Mouse (Mus musculus): ENCODE measurements around the gene Rccd1. TPM values are rescaled to one million over a fixed set of nuclear protein-coding genes. Genes with fewer than 3 reads are reported as not detected.

The Rccd1 gene
- polyA plus RNA-seq, 1 experiment from 2014 or later = 15.1 TPM

DNA sequence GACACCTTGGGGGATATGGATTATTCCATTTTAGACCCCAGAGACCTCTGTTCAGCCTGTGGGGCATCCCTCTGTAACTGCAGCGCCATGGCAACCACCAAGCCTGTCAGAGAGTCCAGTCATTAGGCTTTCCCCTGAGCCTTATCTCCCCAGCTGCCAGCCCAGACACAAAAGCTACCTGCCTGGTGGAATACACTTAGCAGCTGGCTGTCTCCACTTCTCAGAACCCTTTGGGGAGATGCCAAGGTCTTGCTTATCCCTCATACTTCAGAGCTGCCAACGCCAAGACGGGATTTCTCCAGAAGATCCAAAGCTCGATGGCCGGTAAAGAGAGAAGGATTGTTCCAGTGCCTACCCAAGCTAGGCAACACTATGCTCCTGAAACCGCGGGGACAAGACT, 17.5 kb upstream of the Rccd1 start:
- peaks cover 23% of the 10 kb centered on the region; the same call in 1 of the 2 replicates for H3K4me1 ChIP-seq (ENCODE audit: control insufficient read depth, insufficient read depth, low read length)
- H3K36me3 ChIP-seq (ENCODE audit: control insufficient read depth, insufficient read depth, low read length) = no peaks in the 10 kb centered on the region; the same call in 1 of the 2 replicates
- H3K9ac ChIP-seq (replicated peaks; ENCODE audit: low read depth, low read length) = no peak overlapping the region
- H3K4me2 ChIP-seq (replicated peaks; ENCODE audit: low read depth, low read length) = no peak overlapping the region
- no peaks in the 10 kb centered on the region for H3K27me3 ChIP-seq (ENCODE audit: control insufficient read depth, insufficient read depth, low read length)
- H3K27ac ChIP-seq (ENCODE audit: low read length) = no peak overlapping the region
- no peak overlapping the region for H3K4me3 ChIP-seq (ENCODE audit: low read depth, low read length)
- 72% methylated on average over 7 of the region's 7 CpGs for WGBS
- H3K9me3 ChIP-seq (ENCODE audit: control insufficient read depth, low read depth, low read length) = no peaks in the 10 kb centered on the region
- no peak for ATAC-seq (ENCODE audit: insufficient number of reproducible peaks, insufficient read depth, low FRiP score, low read depth)

DNA sequence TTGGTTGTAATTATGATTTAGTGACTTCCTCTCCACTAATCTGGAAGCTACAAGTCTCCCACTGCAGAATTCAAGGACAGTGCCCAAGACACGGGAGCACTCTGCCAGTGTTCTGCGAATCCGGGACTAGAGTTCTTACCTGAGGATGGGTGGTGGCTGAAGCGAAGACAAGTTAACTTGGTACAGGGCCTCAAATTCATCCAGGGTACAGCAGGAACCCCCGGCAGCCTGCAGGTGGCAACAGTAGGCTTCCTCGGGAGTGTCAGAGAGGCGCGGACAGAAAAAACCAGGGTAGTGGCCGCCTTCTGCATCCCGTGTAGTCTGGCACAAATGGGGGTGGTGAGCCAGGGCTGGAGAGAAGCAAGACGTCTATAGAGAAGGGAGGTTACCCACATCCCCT, 16.5 kb upstream of the Rccd1 start, which contains the start of gene Unc45a:
Gene Unc45a (minus strand): TSS at position 213 of the 400 bp plus-strand sequence.
- peak within 1 kb of the TSS; percentile 48 for H3K4me3 ChIP-seq (ENCODE audit: low read depth, low read length)
- peaks cover 10% of the 10 kb centered on the region for H3K36me3 ChIP-seq (ENCODE audit: control insufficient read depth, insufficient read depth, low read length)
- peak; percentile 62 for ATAC-seq (ENCODE audit: insufficient number of reproducible peaks, insufficient read depth, low FRiP score, low read depth)
- peak within 1 kb of the TSS; percentile 89 for H3K27ac ChIP-seq (ENCODE audit: low read length)
- peaks cover 23% of the 10 kb centered on the region; the same call in 1 of the 2 replicates for H3K4me1 ChIP-seq (ENCODE audit: control insufficient read depth, insufficient read depth, low read length)
- peak within 1 kb of the TSS; percentile 34 for H3K9ac ChIP-seq (replicated peaks; ENCODE audit: low read depth, low read length)
- no peaks in the 10 kb centered on the region for H3K9me3 ChIP-seq (ENCODE audit: control insufficient read depth, low read depth, low read length)
- 5% methylated on average over 11 of the region's 11 CpGs for WGBS
- no peaks in the 10 kb centered on the region for H3K27me3 ChIP-seq (ENCODE audit: control insufficient read depth, insufficient read depth, low read length)
- peak within 1 kb of the TSS; percentile 78 for H3K4me2 ChIP-seq (replicated peaks; ENCODE audit: low read depth, low read length)

DNA sequence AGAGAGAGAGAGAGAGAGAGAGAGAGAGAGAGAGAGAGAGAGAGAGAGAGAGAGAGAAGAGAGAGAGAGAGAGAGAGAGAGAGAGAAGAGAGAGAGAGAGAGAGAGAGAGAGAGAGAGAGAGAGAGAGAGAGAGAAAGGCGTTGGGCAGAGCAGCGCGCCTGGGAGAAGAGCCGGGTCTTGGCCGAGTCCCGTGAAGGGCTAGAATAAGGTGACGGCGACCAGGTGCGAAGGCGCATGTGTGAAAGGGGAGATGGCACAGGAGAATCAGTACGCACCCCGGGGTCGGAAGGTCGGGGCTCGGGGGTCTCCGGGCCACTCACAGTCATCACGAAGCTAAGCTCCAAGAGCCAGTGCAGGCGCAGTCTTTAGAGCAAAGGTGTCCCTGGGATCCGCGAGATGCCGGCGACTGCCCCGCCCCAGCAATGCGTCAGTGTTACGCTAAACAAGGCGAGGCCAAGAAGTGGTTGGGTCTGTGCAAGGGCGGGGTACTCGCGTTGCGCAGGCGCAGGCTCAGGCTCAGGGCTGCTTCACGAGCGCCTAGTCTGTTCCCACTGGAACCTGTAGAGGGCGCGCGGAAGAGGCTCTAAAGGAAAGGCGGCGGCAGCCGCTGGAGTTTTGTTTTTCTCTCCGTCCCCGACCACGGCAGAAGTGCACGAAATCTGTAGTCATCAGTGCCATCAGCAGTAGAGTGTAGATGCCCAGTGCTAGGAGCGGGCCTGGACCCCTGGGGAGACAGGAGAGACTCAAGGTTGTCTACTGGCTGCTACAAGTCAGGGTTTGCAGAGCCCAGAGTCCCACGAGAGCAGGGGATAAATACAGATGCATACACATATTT, 15.8 kb upstream of the Rccd1 start:
- Histone ChIP-seq H3K27me3 (ENCODE audit: control insufficient read depth, insufficient read depth, low read length) (no peaks in the 10 kb centered on the region), H3K27ac (ENCODE audit: low read length) (peak overlapping the region; percentile 89), H3K36me3 (ENCODE audit: control insufficient read depth, insufficient read depth, low read length) (peaks cover 18% of the 10 kb centered on the region), H3K4me2 (replicated peaks; ENCODE audit: low read depth, low read length) (peak overlapping the region; percentile 78), H3K9ac (replicated peaks; ENCODE audit: low read depth, low read length) (peak overlapping the region; percentile 53), H3K9me3 (ENCODE audit: control insufficient read depth, low read depth, low read length) (no peaks in the 10 kb centered on the region), H3K4me3 (ENCODE audit: low read depth, low read length) (peak overlapping the region; percentile 48), H3K4me1 (ENCODE audit: control insufficient read depth, insufficient read depth, low read length) (peaks cover 23% of the 10 kb centered on the region; the same call in 1 of the 2 replicates)
- peak; percentile 97 for ATAC-seq (ENCODE audit: insufficient number of reproducible peaks, insufficient read depth, low FRiP score, low read depth)
- WGBS = under 1% methylated on average over 45 of the region's 45 CpGs

DNA sequence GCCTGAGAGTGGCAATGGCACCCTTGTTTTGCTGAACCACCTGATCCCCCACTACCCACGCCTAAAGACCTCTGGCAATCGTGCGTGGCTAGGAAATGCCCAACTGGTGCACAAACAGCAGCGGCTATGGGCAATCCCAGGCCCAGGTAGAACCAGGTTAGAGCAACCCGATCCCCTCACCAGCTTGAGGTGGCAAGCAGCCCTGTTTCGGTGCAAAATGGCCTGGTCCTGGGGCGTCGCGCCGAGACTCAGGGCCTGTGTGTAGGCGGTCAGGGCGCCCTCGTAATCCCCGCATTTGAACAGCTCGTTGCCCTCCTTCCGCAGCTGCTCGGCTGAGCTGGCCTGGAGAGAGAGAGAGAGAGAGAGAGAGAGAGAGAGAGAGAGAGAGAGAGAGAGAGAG, 15.1 kb upstream of the Rccd1 start:
- ATAC-seq (ENCODE audit: insufficient number of reproducible peaks, insufficient read depth, low FRiP score, low read depth) = no peak
- Histone ChIP-seq H3K4me1 (ENCODE audit: control insufficient read depth, insufficient read depth, low read length) (peaks cover 23% of the 10 kb centered on the region; the same call in 1 of the 2 replicates), H3K27me3 (ENCODE audit: control insufficient read depth, insufficient read depth, low read length) (no peaks in the 10 kb centered on the region), H3K27ac (ENCODE audit: low read length) (no peak overlapping the region), H3K9ac (replicated peaks; ENCODE audit: low read depth, low read length) (peak overlapping the region; percentile 53), H3K9me3 (ENCODE audit: control insufficient read depth, low read depth, low read length) (no peaks in the 10 kb centered on the region), H3K36me3 (ENCODE audit: control insufficient read depth, insufficient read depth, low read length) (peaks cover 23% of the 10 kb centered on the region), H3K4me2 (replicated peaks; ENCODE audit: low read depth, low read length) (peak overlapping the region; percentile 78), H3K4me3 (ENCODE audit: low read depth, low read length) (peak overlapping the region; percentile 48)
- 9% methylated on average over 17 of the region's 17 CpGs for WGBS

DNA sequence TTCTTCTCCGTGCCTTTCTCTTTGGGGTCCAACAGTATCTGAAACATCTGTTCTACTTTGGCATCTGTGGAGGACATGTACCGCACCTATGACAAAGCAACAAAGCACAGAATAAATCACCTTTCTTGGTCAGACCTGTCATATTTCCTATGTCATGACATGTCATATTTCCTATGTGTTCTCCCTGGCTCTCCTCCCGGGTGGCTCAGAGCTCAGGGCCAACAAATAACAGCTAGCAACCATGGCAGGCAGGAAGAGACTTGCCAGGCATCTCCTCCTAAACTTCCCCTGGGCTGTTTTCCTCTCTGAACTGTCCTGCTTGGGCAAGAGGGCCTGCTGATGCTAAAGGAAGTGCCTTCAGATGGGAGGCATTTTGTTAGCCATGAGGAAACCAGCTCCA, 12.7 kb upstream of the Rccd1 start:
- no peak overlapping the region for H3K4me3 ChIP-seq (ENCODE audit: low read depth, low read length)
- no peak for ATAC-seq (ENCODE audit: insufficient number of reproducible peaks, insufficient read depth, low FRiP score, low read depth)
- no peak overlapping the region for H3K4me2 ChIP-seq (replicated peaks; ENCODE audit: low read depth, low read length)
- peaks cover 44% of the 10 kb centered on the region for H3K36me3 ChIP-seq (ENCODE audit: control insufficient read depth, insufficient read depth, low read length)
- WGBS = 93% methylated on average over 3 of the region's 3 CpGs
- H3K27me3 ChIP-seq (ENCODE audit: control insufficient read depth, insufficient read depth, low read length) = no peaks in the 10 kb centered on the region
- H3K4me1 ChIP-seq (ENCODE audit: control insufficient read depth, insufficient read depth, low read length) = peaks cover 13% of the 10 kb centered on the region; the same call in 1 of the 2 replicates
- H3K9ac ChIP-seq (replicated peaks; ENCODE audit: low read depth, low read length) = no peak overlapping the region
- no peaks in the 10 kb centered on the region for H3K9me3 ChIP-seq (ENCODE audit: control insufficient read depth, low read depth, low read length)
- no peak overlapping the region for H3K27ac ChIP-seq (ENCODE audit: low read length)

DNA sequence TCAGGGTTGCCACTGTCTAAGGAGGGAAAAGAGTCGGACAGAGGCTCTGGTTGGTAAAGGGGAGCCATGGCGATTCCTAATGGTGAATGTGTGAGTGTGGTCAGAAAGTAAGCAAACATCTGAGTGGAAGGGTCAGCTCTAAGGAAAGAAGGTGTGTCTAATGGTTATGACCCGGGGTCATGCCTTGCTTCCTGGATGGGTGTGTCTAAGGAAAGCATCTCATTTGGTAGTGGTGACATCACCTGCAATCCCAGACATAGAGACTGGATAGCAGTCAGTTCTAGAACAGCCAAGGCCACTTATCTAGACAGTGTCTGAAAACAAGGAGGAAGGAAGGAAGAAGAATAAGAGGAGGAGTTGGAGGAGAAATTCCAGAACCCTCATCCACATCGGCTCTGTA, 10.6 kb upstream of the Rccd1 start:
- ATAC-seq (ENCODE audit: insufficient number of reproducible peaks, insufficient read depth, low FRiP score, low read depth) = no peak
- Histone ChIP-seq H3K4me2 (replicated peaks; ENCODE audit: low read depth, low read length) (no peak overlapping the region), H3K9me3 (ENCODE audit: control insufficient read depth, low read depth, low read length) (no peaks in the 10 kb centered on the region), H3K4me1 (ENCODE audit: control insufficient read depth, insufficient read depth, low read length) (peaks cover 13% of the 10 kb centered on the region; the same call in 1 of the 2 replicates), H3K36me3 (ENCODE audit: control insufficient read depth, insufficient read depth, low read length) (peaks cover 64% of the 10 kb centered on the region), H3K27ac (ENCODE audit: low read length) (no peak overlapping the region), H3K27me3 (ENCODE audit: control insufficient read depth, insufficient read depth, low read length) (no peaks in the 10 kb centered on the region), H3K4me3 (ENCODE audit: low read depth, low read length) (no peak overlapping the region), H3K9ac (replicated peaks; ENCODE audit: low read depth, low read length) (no peak overlapping the region)
- 81% methylated on average over 4 of the region's 4 CpGs for WGBS

DNA sequence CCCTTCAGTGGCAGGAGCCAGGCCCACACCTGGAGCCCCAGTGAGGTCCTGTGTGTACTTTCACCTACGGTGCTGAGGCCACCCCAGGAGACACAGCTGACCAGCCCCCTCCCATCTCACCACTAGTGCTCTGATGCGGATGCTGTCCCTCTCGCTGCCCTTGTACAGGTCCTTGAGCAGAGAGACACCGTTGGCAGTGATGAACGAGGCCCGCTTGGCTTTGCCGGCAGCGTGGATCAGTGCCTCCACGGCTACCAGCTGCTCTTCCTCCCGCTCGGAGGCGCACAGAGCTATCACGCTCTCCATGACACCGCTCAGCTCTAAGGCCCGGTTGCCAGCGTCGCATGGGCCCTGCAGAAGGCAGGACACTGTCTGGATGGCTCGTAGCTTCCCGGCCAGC, 7.2 kb upstream of the Rccd1 start:
- no peak overlapping the region for H3K9ac ChIP-seq (replicated peaks; ENCODE audit: low read depth, low read length)
- H3K4me3 ChIP-seq (ENCODE audit: low read depth, low read length) = no peak overlapping the region
- 94% methylated on average over 19 of the region's 19 CpGs for WGBS
- H3K9me3 ChIP-seq (ENCODE audit: control insufficient read depth, low read depth, low read length) = no peaks in the 10 kb centered on the region
- no peaks in the 10 kb centered on the region for H3K27me3 ChIP-seq (ENCODE audit: control insufficient read depth, insufficient read depth, low read length)
- ATAC-seq (ENCODE audit: insufficient number of reproducible peaks, insufficient read depth, low FRiP score, low read depth) = no peak
- peaks cover 90% of the 10 kb centered on the region for H3K36me3 ChIP-seq (ENCODE audit: control insufficient read depth, insufficient read depth, low read length)
- no peaks in the 10 kb centered on the region for H3K4me1 ChIP-seq (ENCODE audit: control insufficient read depth, insufficient read depth, low read length)
- no peak overlapping the region for H3K27ac ChIP-seq (ENCODE audit: low read length)
- no peak overlapping the region for H3K4me2 ChIP-seq (replicated peaks; ENCODE audit: low read depth, low read length)

DNA sequence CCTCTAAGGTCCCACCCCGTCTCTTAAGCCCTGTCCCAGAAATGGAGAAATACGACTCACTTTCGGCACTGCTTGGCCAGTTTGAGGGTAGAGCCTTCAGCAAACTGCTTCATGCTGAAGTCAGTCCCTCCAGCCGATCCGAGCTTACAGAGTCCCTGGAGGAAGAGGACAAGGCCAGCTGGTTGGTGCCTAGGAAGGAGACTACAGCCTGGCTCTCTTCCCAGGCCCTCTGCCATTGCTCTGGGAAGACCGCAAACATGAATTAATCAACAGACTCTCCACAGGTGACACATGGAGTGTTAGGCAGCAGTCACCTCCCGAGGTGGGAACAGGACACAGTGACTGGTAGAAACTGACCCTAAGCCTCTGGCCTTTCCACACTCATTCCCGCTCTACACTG, 6.0 kb upstream of the Rccd1 start:
- no peaks in the 10 kb centered on the region for H3K9me3 ChIP-seq (ENCODE audit: control insufficient read depth, low read depth, low read length)
- no peak overlapping the region for H3K9ac ChIP-seq (replicated peaks; ENCODE audit: low read depth, low read length)
- ATAC-seq (ENCODE audit: insufficient number of reproducible peaks, insufficient read depth, low FRiP score, low read depth) = no peak
- peaks cover 89% of the 10 kb centered on the region for H3K36me3 ChIP-seq (ENCODE audit: control insufficient read depth, insufficient read depth, low read length)
- no peak overlapping the region for H3K4me3 ChIP-seq (ENCODE audit: low read depth, low read length)
- H3K4me1 ChIP-seq (ENCODE audit: control insufficient read depth, insufficient read depth, low read length) = peaks cover under 1% of the 10 kb centered on the region; the same call in 1 of the 2 replicates
- H3K4me2 ChIP-seq (replicated peaks; ENCODE audit: low read depth, low read length) = no peak overlapping the region
- H3K27me3 ChIP-seq (ENCODE audit: control insufficient read depth, insufficient read depth, low read length) = no peaks in the 10 kb centered on the region
- no peak overlapping the region for H3K27ac ChIP-seq (ENCODE audit: low read length)
- WGBS = 86% methylated on average over 8 of the region's 8 CpGs
